Mouse (Mus musculus): ENCODE measurements around the gene Slc24a2. TPM values are rescaled to one million over a fixed set of nuclear protein-coding genes. Genes with fewer than 3 reads are reported as not detected.

Gene Slc24a2
- polyA plus RNA-seq, 1 experiment from 2014 or later = not detected

DNA sequence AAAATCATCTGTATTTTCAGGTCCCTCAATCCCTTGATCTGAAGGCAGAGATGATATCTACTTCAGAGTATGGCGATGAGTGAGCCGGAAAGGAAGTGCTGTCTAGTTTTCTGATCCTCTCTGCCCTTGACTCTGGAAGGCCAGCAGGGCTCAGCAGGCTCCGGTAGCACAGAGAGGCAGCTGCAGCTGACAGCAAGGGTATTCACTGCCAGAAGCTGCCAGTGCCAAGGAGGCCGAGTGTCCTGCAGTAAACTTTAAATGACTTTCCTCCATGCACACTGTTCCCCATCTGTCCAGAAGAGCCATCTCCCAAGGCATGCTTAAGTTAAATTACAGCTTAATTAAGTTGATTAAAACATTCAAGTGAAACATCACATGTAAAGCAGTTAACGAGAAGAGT lies 12.1 kb downstream of the Slc24a2 start:
- 67% methylated on average over 5 of the region's 5 CpGs for WGBS
- DNase-seq (ENCODE audit: low spot score) (no peak), ATAC-seq (replicated peaks; ENCODE audit: low FRiP score, low read depth) (no peak)
- H3K27ac ChIP-seq = no peak overlapping the region
- no peaks in the 10 kb centered on the region for H3K27me3 ChIP-seq (ENCODE audit: insufficient read depth, low read length)
- no peak overlapping the region for H3K4me2 ChIP-seq (ENCODE audit: low read length)
- TF ChIP-seq CTCF (IDR thresholded peaks at IDR 0.05; ENCODE audit: low read depth) = no peak
- no peaks in the 10 kb centered on the region for H3K36me3 ChIP-seq (ENCODE audit: insufficient read depth, low read length)
- H3K4me3 ChIP-seq (replicated peaks; ENCODE audit: low read depth, low read length) = no peak overlapping the region
- H3K9ac ChIP-seq (ENCODE audit: low read depth, low read length) = no peak overlapping the region
- no peaks in the 10 kb centered on the region for H3K9me3 ChIP-seq (replicated peaks; ENCODE audit: low read length)
- H3K4me1 ChIP-seq (replicated peaks; ENCODE audit: insufficient read depth, low read length) = no peaks in the 10 kb centered on the region

GRCm38 (mm10) chr4:87211344-87211978 lies 18.8 kb downstream of the Slc24a2 start:
- TF ChIP-seq CTCF (IDR thresholded peaks at IDR 0.05; ENCODE audit: low read depth) = no peak
- WGBS = 74% methylated on average over 6 of the region's 6 CpGs

GRCm38 (mm10) chr4:87210533-87210932 lies 19.7 kb downstream of the Slc24a2 start:
- no peak for ATAC-seq (replicated peaks; ENCODE audit: low FRiP score, low read depth)
- no peaks in the 10 kb centered on the region for H3K27me3 ChIP-seq (ENCODE audit: insufficient read depth, low read length)
- no peak overlapping the region for H3K27ac ChIP-seq
- no peaks in the 10 kb centered on the region for H3K9me3 ChIP-seq (replicated peaks; ENCODE audit: low read length)
- 75% methylated on average over 3 of the region's 3 CpGs for WGBS
- H3K4me1 ChIP-seq (replicated peaks; ENCODE audit: insufficient read depth, low read length) = no peaks in the 10 kb centered on the region
- no peak for TF ChIP-seq CTCF (IDR thresholded peaks at IDR 0.05; ENCODE audit: low read depth)
- no peaks in the 10 kb centered on the region for H3K36me3 ChIP-seq (ENCODE audit: insufficient read depth, low read length)
- H3K4me2 ChIP-seq (ENCODE audit: low read length) = no peak overlapping the region
- H3K4me3 ChIP-seq (replicated peaks; ENCODE audit: low read depth, low read length) = no peak overlapping the region
- H3K9ac ChIP-seq (ENCODE audit: low read depth, low read length) = no peak overlapping the region
- no peak for DNase-seq (ENCODE audit: low spot score)

More at GRCm38 (mm10) chr4:87211344-87211978, 18.8 kb downstream of the Slc24a2 start:
- Histone ChIP-seq H3K36me3 (ENCODE audit: insufficient read depth, low read length) (no peaks in the 10 kb centered on the region), H3K9ac (ENCODE audit: low read depth, low read length) (no peak overlapping the region), H3K4me2 (ENCODE audit: low read length) (no peak overlapping the region), H3K27me3 (ENCODE audit: insufficient read depth, low read length) (no peaks in the 10 kb centered on the region), H3K4me1 (replicated peaks; ENCODE audit: insufficient read depth, low read length) (no peaks in the 10 kb centered on the region), H3K4me3 (replicated peaks; ENCODE audit: low read depth, low read length) (no peak overlapping the region), H3K27ac (no peak overlapping the region), H3K9me3 (replicated peaks; ENCODE audit: low read length) (no peaks in the 10 kb centered on the region)
- ATAC-seq (replicated peaks; ENCODE audit: low FRiP score, low read depth) (no peak), DNase-seq (ENCODE audit: low spot score) (no peak)

DNA sequence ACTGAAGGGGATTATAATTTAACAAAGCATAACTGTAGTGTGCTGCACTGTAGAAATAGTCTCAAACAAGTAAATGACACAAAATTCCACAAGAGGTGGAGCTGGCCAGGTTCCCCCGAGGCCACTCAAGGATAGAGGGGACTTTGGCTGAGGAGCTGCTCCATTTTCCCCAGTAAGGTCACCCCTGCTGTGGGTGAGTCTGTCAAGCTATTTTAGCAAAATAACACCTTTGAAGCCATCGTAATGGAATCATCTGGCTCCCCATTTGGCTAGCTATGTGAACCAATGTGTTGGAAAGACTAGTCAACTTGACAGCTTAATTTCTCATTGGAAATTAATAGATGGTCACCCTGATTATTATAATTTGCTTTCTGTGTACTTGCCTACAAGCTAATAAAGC lies 28.2 kb downstream of the Slc24a2 start:
- Histone ChIP-seq H3K9me3 (replicated peaks; ENCODE audit: low read length) (no peaks in the 10 kb centered on the region), H3K9ac (ENCODE audit: low read depth, low read length) (no peak overlapping the region), H3K4me3 (replicated peaks; ENCODE audit: low read depth, low read length) (no peak overlapping the region), H3K4me1 (replicated peaks; ENCODE audit: insufficient read depth, low read length) (no peaks in the 10 kb centered on the region), H3K36me3 (ENCODE audit: insufficient read depth, low read length) (no peaks in the 10 kb centered on the region), H3K4me2 (ENCODE audit: low read length) (no peak overlapping the region), H3K27me3 (ENCODE audit: insufficient read depth, low read length) (no peaks in the 10 kb centered on the region), H3K27ac (no peak overlapping the region)
- no peak for DNase-seq (ENCODE audit: low spot score)
- TF ChIP-seq CTCF (IDR thresholded peaks at IDR 0.05; ENCODE audit: low read depth) = no peak
- 70% methylated on average over 2 of the region's 2 CpGs for WGBS
- no peak for ATAC-seq (replicated peaks; ENCODE audit: low FRiP score, low read depth)

- Histone ChIP-seq H3K9ac (ENCODE audit: low read depth, low read length) (no peak overlapping the region), H3K27me3 (ENCODE audit: insufficient read depth, low read length) (no peaks in the 10 kb centered on the region), H3K4me3 (replicated peaks; ENCODE audit: low read depth, low read length) (no peak overlapping the region), H3K9me3 (replicated peaks; ENCODE audit: low read length) (no peaks in the 10 kb centered on the region), H3K36me3 (ENCODE audit: insufficient read depth, low read length) (no peaks in the 10 kb centered on the region), H3K4me1 (replicated peaks; ENCODE audit: insufficient read depth, low read length) (no peaks in the 10 kb centered on the region), H3K27ac (no peak overlapping the region), H3K4me2 (ENCODE audit: low read length) (no peak overlapping the region)
- no peak for ATAC-seq (replicated peaks; ENCODE audit: low FRiP score, low read depth)
- no peak for DNase-seq (ENCODE audit: low spot score)
- no peak for TF ChIP-seq CTCF (IDR thresholded peaks at IDR 0.05; ENCODE audit: low read depth)
- WGBS = 63% methylated on average over 3 of the region's 3 CpGs
These were observed 29.0 kb downstream of the Slc24a2 start for GRCm38 (mm10) chr4:87201229-87201628.

DNA sequence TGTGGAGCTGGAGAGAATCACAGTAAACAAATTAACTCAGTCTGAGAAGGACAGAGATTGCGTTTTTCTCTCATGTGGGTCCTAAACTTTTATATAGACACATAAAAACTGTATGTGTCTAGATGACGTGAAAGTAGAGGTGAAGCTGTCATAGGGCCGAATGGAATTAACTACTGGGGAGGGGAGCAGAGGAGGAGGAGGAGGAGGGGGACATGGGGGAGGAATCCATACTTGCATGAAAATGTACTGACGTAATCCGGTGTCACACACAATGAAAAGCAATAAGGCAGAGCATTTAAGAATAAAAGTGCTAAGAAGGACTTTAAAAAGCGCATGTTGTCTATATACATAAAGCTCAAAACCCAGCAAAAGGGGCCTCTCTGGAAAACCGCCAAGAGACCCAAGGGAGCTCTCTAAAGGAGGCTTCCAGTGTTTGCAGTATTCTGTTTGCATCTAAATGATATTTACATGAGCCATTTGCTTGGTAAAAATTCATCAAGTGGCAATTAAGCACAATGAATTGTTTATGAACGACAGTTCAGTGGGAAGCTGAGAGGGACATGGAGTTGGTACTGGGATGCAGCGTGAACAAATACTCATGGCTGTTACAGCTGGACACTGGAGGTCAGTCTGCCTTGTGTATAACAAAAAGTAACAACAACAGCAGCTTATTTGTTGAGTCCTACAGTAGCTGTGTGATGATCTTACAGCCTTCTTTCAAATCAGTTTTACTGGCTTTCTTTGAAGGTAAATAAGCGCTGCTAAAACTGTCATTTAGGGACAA lies 45.9 kb downstream of the Slc24a2 start:
- WGBS = 61% methylated on average over 10 of the region's 10 CpGs
- Histone ChIP-seq H3K4me2 (ENCODE audit: low read length) (no peak overlapping the region), H3K36me3 (ENCODE audit: insufficient read depth, low read length) (no peaks in the 10 kb centered on the region), H3K27me3 (ENCODE audit: insufficient read depth, low read length) (no peaks in the 10 kb centered on the region), H3K4me1 (replicated peaks; ENCODE audit: insufficient read depth, low read length) (no peaks in the 10 kb centered on the region), H3K27ac (no peak overlapping the region), H3K4me3 (replicated peaks; ENCODE audit: low read depth, low read length) (no peak overlapping the region), H3K9me3 (replicated peaks; ENCODE audit: low read length) (no peaks in the 10 kb centered on the region), H3K9ac (ENCODE audit: low read depth, low read length) (no peak overlapping the region)
- DNase-seq (ENCODE audit: low spot score) (no peak), ATAC-seq (replicated peaks; ENCODE audit: low FRiP score, low read depth) (no peak)
- no peak for TF ChIP-seq CTCF (IDR thresholded peaks at IDR 0.05; ENCODE audit: low read depth)

Measured in kidney, postnatal 0 days (tissue).